In the genomic region with DNA sequence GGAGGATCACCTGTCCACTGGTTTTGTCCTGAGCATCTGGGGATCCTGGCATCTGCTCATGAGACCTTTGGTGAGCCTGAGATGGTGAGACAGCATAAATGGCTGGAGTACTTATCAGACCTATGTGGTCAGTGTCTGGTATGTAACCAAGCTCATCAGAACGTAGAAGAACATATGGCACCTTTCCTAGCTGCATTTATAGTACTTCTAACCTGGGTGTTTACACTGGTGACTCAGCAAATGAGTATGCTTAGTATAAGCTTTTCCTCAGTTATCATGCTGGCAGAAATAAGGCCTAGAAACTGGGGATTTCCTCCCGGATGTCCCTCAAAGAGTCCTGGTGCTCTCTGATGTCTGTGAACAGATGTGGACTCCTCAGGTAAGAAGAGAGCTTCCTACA, we compare ENCODE assay signal across 34 mouse cellular contexts.
"Had no signal": no experiment of that assay in that cellular context is flagged by ENCODE, and none has a peak within 500 bp of the region (broad histone marks: within the 10 kb centered on the region; RNA-seq: fewer than 3 reads in every experiment).

No protein-coding gene starts in this region.

- H3K27me3 ChIP-seq: heart, embryonic 12.5 days; heart, embryonic 13.5 days; heart, embryonic 15.5 days; hindbrain, embryonic 12.5 days; hindbrain, embryonic 13.5 days; hindbrain, embryonic 15.5 days; kidney, embryonic 15.5 days had no signal

- H3K4me2 ChIP-seq: heart, embryonic 11.5 days; heart, embryonic 12.5 days; heart, embryonic 13.5 days; heart, embryonic 15.5 days; hindbrain, embryonic 12.5 days; hindbrain, embryonic 13.5 days; hindbrain, embryonic 14.5 days; hindbrain, embryonic 15.5 days; kidney, embryonic 15.5 days had no signal

- DNase-seq: heart, postnatal 10 days; heart, postnatal 14 days; heart, postnatal 36 days; heart, postnatal 4 days; kidney, adult 11 months; kidney, adult 18-20 months; kidney, adult 2 months; kidney, adult 8-10 months; kidney, adult 9 months; kidney, postnatal 10 days; kidney, postnatal 14 days; kidney, postnatal 25 days; kidney, postnatal 36 days; kidney, postnatal 4 days; layer of hippocampus, adult 9-11 months; layer of hippocampus, postnatal 36 days had no signal

- H3K36me3 ChIP-seq: heart, embryonic 10.5 days; heart, embryonic 12.5 days; heart, embryonic 13.5 days; heart, embryonic 15.5 days; hindbrain, embryonic 10.5 days; hindbrain, embryonic 12.5 days; hindbrain, embryonic 13.5 days; hindbrain, embryonic 15.5 days; kidney, embryonic 15.5 days had no signal

- H3K27ac ChIP-seq: heart, embryonic 10.5 days; heart, embryonic 13.5 days; heart, embryonic 15.5 days; hindbrain, embryonic 10.5 days; hindbrain, embryonic 12.5 days; hindbrain, embryonic 13.5 days; hindbrain, embryonic 14.5 days; hindbrain, embryonic 15.5 days; hindbrain, postnatal 0 days; kidney, embryonic 15.5 days; kidney, postnatal 0 days; layer of hippocampus, adult 2 months; left cerebral cortex, adult 2 months had no signal

- H3K4me3 ChIP-seq: heart, embryonic 10.5 days; heart, embryonic 12.5 days; heart, embryonic 13.5 days; heart, embryonic 15.5 days; hindbrain, embryonic 10.5 days; hindbrain, embryonic 12.5 days; hindbrain, embryonic 13.5 days; hindbrain, embryonic 15.5 days; kidney, embryonic 15.5 days; layer of hippocampus, adult 2 months; left cerebral cortex, adult 2 months had no signal

- ATAC-seq: hindbrain, embryonic 16.5 days; hindbrain, postnatal 0 days; inflammation-experienced regulatory T-cells, adult 6 months; intestine, embryonic 16.5 days had no signal

- H3K4me1 ChIP-seq: heart, embryonic 10.5 days; heart, embryonic 12.5 days; heart, embryonic 15.5 days; hindbrain, embryonic 12.5 days; hindbrain, embryonic 13.5 days; hindbrain, embryonic 15.5 days had no signal

- H3K9ac ChIP-seq: heart, embryonic 12.5 days; heart, embryonic 13.5 days; heart, embryonic 15.5 days; hindbrain, embryonic 12.5 days; hindbrain, embryonic 13.5 days; hindbrain, embryonic 14.5 days; hindbrain, embryonic 15.5 days; kidney, embryonic 15.5 days had no signal

- H3K9me3 ChIP-seq: heart, embryonic 10.5 days; heart, embryonic 15.5 days; hindbrain, embryonic 10.5 days; hindbrain, embryonic 12.5 days; hindbrain, embryonic 15.5 days; kidney, embryonic 15.5 days had no signal
